Mouse (Mus musculus) intestine, embryonic 16.5 days (tissue): ENCODE measurements around the gene Txlna. TPM values are rescaled to one million over a fixed set of nuclear protein-coding genes. Genes with fewer than 3 reads are reported as not detected.

Source experiments
- ATAC-seq: fragments of 200-750 bp; cut with Nextera tagmentation; 2 replicates; pipeline ENCODE4 v1.8.0; 2017; ENCODE audit warnings: moderate TSS enrichment, moderate library complexity
- H3K27ac ChIP-seq: fragments of 300-500 bp; sonication (generic); 2 replicates; pipeline ENCODE4 v1.5.1; 2014; ENCODE audit warnings: mild to moderate bottlenecking, low read length
- H3K27me3 ChIP-seq: fragments of 300-500 bp; sonication (generic); replicated peaks from 2 replicates; pipeline ENCODE4 v1.6.1; 2014; ENCODE audit warnings: low read length, control low read depth, mixed read lengths; ENCODE audit not compliant: control insufficient read depth, insufficient read depth
- H3K36me3 ChIP-seq: fragments of 300-500 bp; sonication (generic); 2 replicates; pipeline ENCODE4 v1.6.1; 2014; ENCODE audit warnings: low read length, control low read depth; ENCODE audit not compliant: control insufficient read depth, insufficient read depth
- H3K4me1 ChIP-seq: fragments of 300-500 bp; sonication (generic); 2 replicates; pipeline ENCODE4 v1.6.1; 2014; ENCODE audit warnings: low read length, control low read depth, mixed read lengths; ENCODE audit not compliant: control insufficient read depth, insufficient read depth
- H3K4me2 ChIP-seq: fragments of 300-500 bp; sonication (generic); 2 replicates; pipeline ENCODE4 v1.6.1; 2014; ENCODE audit warnings: low read depth, low read length, control low read depth
- H3K4me3 ChIP-seq: fragments of 300-500 bp; sonication (generic); 2 replicates; pipeline ENCODE4 v1.5.1; 2014; ENCODE audit warnings: mild to moderate bottlenecking, low read length
- H3K9ac ChIP-seq: fragments of 300-500 bp; sonication (generic); 2 replicates; pipeline ENCODE4 v1.6.1; 2014; ENCODE audit warnings: low read depth, low read length
- H3K9me3 ChIP-seq: fragments of 300-500 bp; sonication (generic); 2 replicates; pipeline ENCODE4 v1.6.1; 2016; ENCODE audit warnings: low read length, control low read depth; ENCODE audit not compliant: control insufficient read depth
- WGBS: fragments of 180-500 bp; shearing (Covaris S2); extraction: QIAGEN DNeasy Blood & Tissue Kit; methylation state at CpG from one replicate; pipeline ENCODE4 v1.1.7; 2014; 5-methylcytosine and 5-hydroxymethylcytosine counted together
- polyA plus RNA-seq: library from polyadenylated mRNA; unstranded; fragments of >200 nt; fragmentation: Nextera tagmentation; extraction: Ambion mirVana; gene quantifications from 2 replicates; pipeline ENCODE4 v1.2.1, GENCODE M21; 2015

Txlna gene
- polyA plus RNA-seq, 1 experiment from 2014 or later: 54.9 TPM

- no peak for ATAC-seq
- Histone ChIP-seq H3K27ac (no peak overlapping the region), H3K9me3 (no peaks in the 10 kb centered on the region), H3K4me2 (no peak overlapping the region), H3K27me3 (no peaks in the 10 kb centered on the region), H3K9ac (no peak overlapping the region), H3K4me1 (peaks cover 11% of the 10 kb centered on the region; the same call in 1 of the 2 replicates), H3K4me3 (no peak overlapping the region), H3K36me3 (peaks cover 11% of the 10 kb centered on the region; the same call in 1 of the 2 replicates)
- WGBS: 68% methylated on average over 4 of the region's 4 CpGs
These were observed 30.4 kb downstream of the Txlna start for GRCm38 (mm10) chr4:129610472-129610871.

GRCm38 (mm10) chr4:129610026-129610425 lies 30.8 kb downstream of the Txlna start:
- Histone ChIP-seq H3K4me2 (no peak overlapping the region), H3K4me1 (peaks cover 11% of the 10 kb centered on the region; the same call in 1 of the 2 replicates), H3K4me3 (no peak overlapping the region), H3K36me3 (peaks cover 11% of the 10 kb centered on the region; the same call in 1 of the 2 replicates), H3K27me3 (no peaks in the 10 kb centered on the region), H3K9me3 (no peaks in the 10 kb centered on the region), H3K27ac (no peak overlapping the region), H3K9ac (no peak overlapping the region)
- WGBS: 73% methylated on average over 4 of the region's 4 CpGs
- no peak for ATAC-seq

GRCm38 (mm10) chr4:129609139-129609631 lies 31.7 kb downstream of the Txlna start:
- no peak overlapping the region for H3K27ac ChIP-seq
- WGBS: 82% methylated on average over 12 of the region's 12 CpGs
- no peak overlapping the region; the same call in 1 of the 2 replicates for H3K9ac ChIP-seq
- ATAC-seq: 0 out of 2 replicates have a peak, but pooled peaks have one; percentile 3
- H3K36me3 ChIP-seq: peaks cover 11% of the 10 kb centered on the region; the same call in 1 of the 2 replicates
- no peaks in the 10 kb centered on the region for H3K27me3 ChIP-seq
- no peaks in the 10 kb centered on the region for H3K9me3 ChIP-seq
- H3K4me2 ChIP-seq: no peak overlapping the region
- H3K4me3 ChIP-seq: no peak overlapping the region
- peaks cover 11% of the 10 kb centered on the region; the same call in 1 of the 2 replicates for H3K4me1 ChIP-seq

GRCm38 (mm10) chr4:129608426-129609025 lies 32.3 kb downstream of the Txlna start:
- Histone ChIP-seq H3K4me3 (no peak overlapping the region), H3K4me1 (peaks cover 9% of the 10 kb centered on the region; the same call in 1 of the 2 replicates), H3K9ac (peak overlapping the region; percentile 8; the same call in 1 of the 2 replicates), H3K27me3 (no peaks in the 10 kb centered on the region), H3K4me2 (no peak overlapping the region), H3K27ac (0 out of 2 replicates have a peak overlapping the region, but pooled peaks have one; percentile 28), H3K9me3 (no peaks in the 10 kb centered on the region), H3K36me3 (peaks cover 11% of the 10 kb centered on the region; the same call in 1 of the 2 replicates)
- WGBS: 34% methylated on average over 7 of the region's 7 CpGs
- ATAC-seq: peak; percentile 90

GRCm38 (mm10) chr4:129600233-129601158 lies 40.4 kb downstream of the Txlna start, which contains the start of the genes Eif3i and Tmem234:
Gene Eif3i, minus strand, starts transcription at chr4:129600648.
Gene Tmem234, plus strand, starts transcription at chr4:129600668.
- H3K4me3 ChIP-seq: peak within 1 kb of the TSS; percentile 99
- ATAC-seq: peak; percentile 94
- WGBS: under 1% methylated on average over 72 of the region's 74 CpGs
- no peaks in the 10 kb centered on the region for H3K36me3 ChIP-seq
- H3K9ac ChIP-seq: peak within 1 kb of the TSS; percentile 98
- H3K4me2 ChIP-seq: peak within 1 kb of the TSS; percentile 80
- H3K27me3 ChIP-seq: no peaks in the 10 kb centered on the region
- no peaks in the 10 kb centered on the region for H3K9me3 ChIP-seq
- H3K4me1 ChIP-seq: peaks cover 22% of the 10 kb centered on the region
- H3K27ac ChIP-seq: peak within 1 kb of the TSS; percentile 68

- Histone ChIP-seq H3K27ac (no peak overlapping the region), H3K4me2 (no peak overlapping the region), H3K4me3 (no peak overlapping the region), H3K36me3 (peaks cover 12% of the 10 kb centered on the region), H3K27me3 (no peaks in the 10 kb centered on the region), H3K9ac (no peak overlapping the region), H3K9me3 (no peaks in the 10 kb centered on the region), H3K4me1 (peaks cover 11% of the 10 kb centered on the region; the same call in 1 of the 2 replicates)
- no peak for ATAC-seq
- 79% methylated on average over 4 of the region's 4 CpGs for WGBS
These were observed 52.0 kb downstream of the Txlna start for GRCm38 (mm10) chr4:129588865-129589264.

- H3K4me2 ChIP-seq: no peak overlapping the region
- H3K9me3 ChIP-seq: no peaks in the 10 kb centered on the region
- WGBS: 45% methylated on average over 1 of the region's 1 CpGs
- H3K27ac ChIP-seq: no peak overlapping the region
- no peak for ATAC-seq
- peaks cover 11% of the 10 kb centered on the region; the same call in 1 of the 2 replicates for H3K4me1 ChIP-seq
- no peak overlapping the region for H3K9ac ChIP-seq
- no peak overlapping the region for H3K4me3 ChIP-seq
- H3K27me3 ChIP-seq: no peaks in the 10 kb centered on the region
- H3K36me3 ChIP-seq: peaks cover 1% of the 10 kb centered on the region; the same call in 1 of the 2 replicates
These were observed 53.9 kb downstream of the Txlna start for GRCm38 (mm10) chr4:129586943-129587342.

GRCm38 (mm10) chr4:129585773-129586172 lies 55.1 kb downstream of the Txlna start:
- Histone ChIP-seq H3K4me2 (no peak overlapping the region), H3K4me3 (no peak overlapping the region), H3K9ac (0 out of 2 replicates have a peak overlapping the region, but pooled peaks have one; percentile 76)

More at GRCm38 (mm10) chr4:129585773-129586172, 55.1 kb downstream of the Txlna start:
- Histone ChIP-seq H3K9me3 (no peaks in the 10 kb centered on the region), H3K4me1 (peaks cover 11% of the 10 kb centered on the region; the same call in 1 of the 2 replicates), H3K36me3 (no peaks in the 10 kb centered on the region), H3K27ac (no peak overlapping the region), H3K27me3 (no peaks in the 10 kb centered on the region)
- 84% methylated on average over 9 of the region's 9 CpGs for WGBS
- ATAC-seq: no peak
